Mouse (Mus musculus) stomach, postnatal 0 days (tissue): ENCODE data around the gene Tmem127.

ENCODE experiments used
- CTCF ChIP-seq: IDR thresholded peaks from 2 replicates; pipeline ENCODE4 v1.5.1; 2016; ENCODE audit warnings: antibody characterized with exemption, low read depth, mild to moderate bottlenecking, moderate library complexity
- EP300 ChIP-seq: optimal IDR thresholded peaks from 2 replicates; pipeline ENCODE3; 2016; ENCODE audit warnings: antibody characterized with exemption

GRCm38 (mm10) chr2:127237897-127238610 lies 9.7 kb upstream of the Tmem127 start:
- no peak for TF ChIP-seq CTCF
- no peak for TF ChIP-seq EP300
